Mouse (Mus musculus): ENCODE measurements around the gene Tjap1. TPM values are rescaled to one million over a fixed set of nuclear protein-coding genes. Genes with fewer than 3 reads are reported as not detected.

Gene Tjap1
- polyA plus RNA-seq, 1 experiment from 2014 or later: 58.8 TPM

DNA sequence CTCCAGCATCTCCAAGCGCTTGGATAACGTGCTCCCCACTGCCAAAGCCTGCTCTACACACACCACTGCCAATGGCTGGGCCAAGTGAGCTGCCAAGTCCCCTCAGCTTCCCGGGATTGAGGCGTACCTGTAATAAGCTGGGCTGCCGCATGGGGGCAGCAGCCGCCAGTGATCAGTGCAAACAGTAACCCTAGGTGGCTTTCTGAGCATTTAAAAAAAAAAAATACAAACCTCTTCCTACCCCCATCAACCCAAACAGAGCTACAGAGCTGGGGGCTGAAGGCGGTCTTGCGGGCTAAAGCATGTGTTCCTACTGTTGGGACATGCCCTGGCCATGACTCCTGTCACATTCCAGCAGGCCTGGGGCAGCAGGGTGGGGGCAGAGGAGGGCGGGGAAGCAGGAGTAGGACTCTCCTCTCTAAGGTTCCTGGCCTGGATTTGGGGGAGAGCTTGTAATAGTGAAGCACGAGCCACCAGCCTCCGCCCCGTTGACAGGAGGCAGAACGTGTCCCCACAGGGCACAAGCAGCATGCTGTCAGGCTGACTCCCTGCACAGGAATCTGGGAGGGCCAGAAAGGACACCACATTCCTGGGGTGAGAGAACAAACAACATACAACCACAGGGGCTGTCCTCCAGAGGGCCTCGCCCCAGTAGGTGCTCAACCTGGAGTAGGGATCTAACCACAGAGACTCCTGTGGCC is 16.8 kb downstream of the Tjap1 start:
- ATAC-seq (ENCODE audit: low FRiP score, low read depth): 0 out of 2 replicates have a peak, but pooled peaks have one; percentile 27
- Histone ChIP-seq H3K4me1 (no peaks in the 10 kb centered on the region), H3K4me3 (no peak overlapping the region), H3K9me3 (no peaks in the 10 kb centered on the region), H3K27ac (replicated peaks) (no peak overlapping the region), H3K36me3 (peaks cover 83% of the 10 kb centered on the region), H3K4me2 (replicated peaks) (no peak overlapping the region), H3K9ac (replicated peaks) (no peak overlapping the region), H3K27me3 (no peaks in the 10 kb centered on the region)
- 26% methylated on average over 14 of the region's 14 CpGs for WGBS

DNA sequence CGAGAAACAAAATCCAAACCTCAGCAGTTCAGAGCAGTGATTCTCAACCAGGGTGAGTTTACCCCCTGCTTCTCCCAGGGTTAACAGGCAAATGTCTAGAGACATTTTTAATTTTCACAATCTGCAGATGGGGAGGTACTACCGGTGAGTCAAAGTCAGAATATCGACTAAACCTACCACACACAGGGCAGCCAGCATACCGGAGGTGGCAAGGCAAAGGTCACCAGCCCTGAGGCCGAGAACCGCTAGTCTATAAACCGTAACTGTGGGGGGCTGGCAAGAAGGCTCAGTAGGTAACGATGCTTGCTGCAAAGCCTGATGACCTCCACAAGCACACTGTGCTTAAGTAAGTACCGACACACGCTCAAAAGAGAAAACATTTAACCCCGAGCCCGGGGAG is 17.3 kb downstream of the Tjap1 start:
- WGBS: 87% methylated on average over 12 of the region's 12 CpGs
- peaks cover 83% of the 10 kb centered on the region for H3K36me3 ChIP-seq
- no peak overlapping the region for H3K9ac ChIP-seq (replicated peaks)
- no peak overlapping the region for H3K4me2 ChIP-seq (replicated peaks)
- no peaks in the 10 kb centered on the region for H3K27me3 ChIP-seq
- H3K4me3 ChIP-seq: no peak overlapping the region
- no peaks in the 10 kb centered on the region for H3K9me3 ChIP-seq
- no peak overlapping the region for H3K27ac ChIP-seq (replicated peaks)
- no peaks in the 10 kb centered on the region for H3K4me1 ChIP-seq
- ATAC-seq (ENCODE audit: low FRiP score, low read depth): no peak

GRCm38 (mm10) chr17:46262201-46262694 is 20.6 kb downstream of the Tjap1 start:
- no peak overlapping the region for H3K4me3 ChIP-seq
- 89% methylated on average over 5 of the region's 5 CpGs for WGBS
- H3K4me2 ChIP-seq (replicated peaks): no peak overlapping the region
- H3K9me3 ChIP-seq: no peaks in the 10 kb centered on the region
- H3K9ac ChIP-seq (replicated peaks): no peak overlapping the region
- H3K36me3 ChIP-seq: peaks cover 84% of the 10 kb centered on the region
- no peak for ATAC-seq (ENCODE audit: low FRiP score, low read depth)
- no peaks in the 10 kb centered on the region for H3K4me1 ChIP-seq
- H3K27ac ChIP-seq (replicated peaks): no peak overlapping the region
- H3K27me3 ChIP-seq: no peaks in the 10 kb centered on the region

DNA sequence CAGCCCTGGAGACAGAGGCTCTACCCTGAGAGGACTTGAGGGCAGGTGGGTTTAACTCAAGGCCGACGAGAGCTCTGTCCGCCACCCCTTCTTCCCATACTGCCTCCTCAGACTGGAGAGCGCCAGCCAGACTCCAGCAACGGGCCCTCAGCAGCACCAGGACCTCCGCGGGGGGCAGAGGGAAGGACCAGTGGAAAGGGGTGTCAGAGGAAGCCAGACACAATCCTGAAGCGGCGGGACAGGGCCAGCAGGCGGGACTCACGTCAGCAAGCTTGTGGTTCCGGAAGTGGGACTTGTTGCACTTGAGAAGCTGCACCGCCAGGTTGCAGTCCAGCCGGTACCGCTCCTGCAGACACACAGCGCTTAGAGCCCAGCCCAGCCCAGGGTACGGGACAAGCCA is 23.2 kb downstream of the Tjap1 start:
- Histone ChIP-seq H3K9ac (replicated peaks) (no peak overlapping the region), H3K4me2 (replicated peaks) (no peak overlapping the region), H3K4me3 (no peak overlapping the region), H3K9me3 (no peaks in the 10 kb centered on the region), H3K4me1 (peaks cover 9% of the 10 kb centered on the region), H3K36me3 (peaks cover 79% of the 10 kb centered on the region), H3K27me3 (peaks cover 17% of the 10 kb centered on the region), H3K27ac (replicated peaks) (no peak overlapping the region)
- ATAC-seq (ENCODE audit: low FRiP score, low read depth): no peak
- 92% methylated on average over 17 of the region's 17 CpGs for WGBS

DNA sequence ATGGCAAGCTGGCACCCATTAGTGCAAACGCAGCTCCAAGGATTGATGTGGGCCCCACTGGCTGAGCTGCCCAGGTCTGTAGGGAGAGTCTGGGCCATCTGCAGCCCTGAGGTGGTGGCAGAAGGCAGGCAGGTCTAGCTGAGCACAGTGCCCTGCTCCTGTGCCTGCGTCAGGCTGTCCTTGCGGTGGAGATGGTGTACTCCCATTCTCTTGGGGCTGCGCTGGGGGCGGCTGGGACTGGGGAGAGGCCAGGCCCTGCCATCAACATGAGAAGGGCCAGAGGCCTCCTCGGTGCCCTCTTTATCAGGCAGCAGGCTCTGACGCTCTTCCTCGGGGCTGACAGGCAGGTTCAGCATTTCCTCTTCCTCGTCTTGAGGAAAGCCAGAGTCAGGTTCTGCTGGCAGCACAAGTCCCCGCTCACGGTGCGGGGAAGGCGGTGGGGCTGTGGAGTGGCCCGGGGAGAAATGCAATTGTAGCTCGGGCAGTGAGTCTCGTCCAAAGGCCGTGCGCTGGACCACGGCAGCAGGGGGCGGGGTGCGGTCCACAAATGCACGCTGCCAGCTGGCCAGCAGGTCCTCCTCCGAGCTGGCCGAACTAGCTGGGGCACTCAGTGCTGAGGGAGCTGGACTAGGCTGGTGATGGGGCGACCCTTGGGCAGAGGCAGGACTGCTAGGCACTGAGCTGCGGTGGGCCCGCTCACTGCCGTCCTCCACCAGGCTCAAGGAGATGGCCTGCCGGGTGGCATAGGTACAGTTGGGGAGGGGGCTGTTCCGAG is 24.4 kb downstream of the Tjap1 start:
- Histone ChIP-seq H3K4me2 (replicated peaks) (no peak overlapping the region), H3K4me1 (peaks cover 15% of the 10 kb centered on the region), H3K36me3 (peaks cover 67% of the 10 kb centered on the region), H3K27me3 (peaks cover 21% of the 10 kb centered on the region), H3K4me3 (no peak overlapping the region), H3K9ac (replicated peaks) (no peak overlapping the region), H3K9me3 (no peaks in the 10 kb centered on the region), H3K27ac (replicated peaks) (no peak overlapping the region)
- WGBS: 89% methylated on average over 30 of the region's 30 CpGs
- ATAC-seq (ENCODE audit: low FRiP score, low read depth): no peak

DNA sequence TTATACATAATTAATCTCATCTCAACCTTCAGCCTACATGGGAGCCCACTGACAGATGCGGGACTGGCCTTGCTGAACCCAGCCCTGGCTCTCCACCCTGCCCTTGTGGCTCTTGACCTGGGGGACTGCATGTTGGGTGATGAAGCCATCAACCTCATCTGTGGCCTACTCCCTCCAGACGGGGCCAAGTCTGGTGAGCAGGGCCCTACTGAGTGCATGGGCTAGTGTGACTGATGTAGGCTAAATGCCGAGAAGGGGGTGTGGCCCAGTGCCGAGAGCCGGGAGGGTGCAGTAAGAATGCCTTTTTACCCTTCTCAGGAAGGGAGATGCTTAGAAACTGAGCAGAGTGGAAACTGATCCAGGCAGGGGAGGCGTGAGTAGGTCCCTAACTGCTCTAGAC is 27.7 kb downstream of the Tjap1 start:
- Histone ChIP-seq H3K4me2 (replicated peaks) (peak overlapping the region; percentile 98), H3K4me3 (peak overlapping the region; percentile 76), H3K9me3 (no peaks in the 10 kb centered on the region), H3K36me3 (peaks cover 55% of the 10 kb centered on the region), H3K4me1 (peaks cover 20% of the 10 kb centered on the region), H3K9ac (replicated peaks) (peak overlapping the region; percentile 20; the same call in 1 of the 2 replicates), H3K27me3 (peaks cover 21% of the 10 kb centered on the region), H3K27ac (replicated peaks) (no peak overlapping the region)
- ATAC-seq (ENCODE audit: low FRiP score, low read depth): no peak
- 32% methylated on average over 6 of the region's 6 CpGs for WGBS

DNA sequence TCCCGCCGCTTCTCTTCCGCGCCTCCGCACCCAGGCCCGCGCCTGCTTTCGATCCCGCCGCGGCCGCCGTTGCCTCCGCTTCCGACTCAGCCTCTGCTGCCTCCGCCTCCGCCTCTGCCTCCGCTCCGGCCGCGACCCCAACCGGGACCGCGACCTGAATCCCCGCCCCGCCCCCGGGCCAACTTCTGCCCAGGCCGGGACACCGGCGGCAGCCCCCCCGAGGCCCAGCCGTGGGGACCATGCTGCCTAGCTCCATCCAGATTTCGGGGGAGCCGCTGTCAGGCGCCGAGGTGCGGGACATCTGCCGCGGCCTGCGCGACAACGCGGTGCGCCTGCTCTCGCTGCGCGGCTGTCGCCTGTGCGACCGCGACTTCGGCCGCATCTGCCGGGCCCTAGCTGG is 28.7 kb downstream of the Tjap1 start:
- WGBS: under 1% methylated on average over 44 of the region's 54 CpGs
- Histone ChIP-seq H3K9me3 (no peaks in the 10 kb centered on the region), H3K4me1 (peaks cover 23% of the 10 kb centered on the region), H3K36me3 (peaks cover 53% of the 10 kb centered on the region), H3K9ac (replicated peaks) (peak overlapping the region; percentile 75), H3K4me2 (replicated peaks) (peak overlapping the region; percentile 98), H3K4me3 (peak overlapping the region; percentile 76), H3K27ac (replicated peaks) (peak overlapping the region; percentile 69; the same call in 1 of the 2 replicates), H3K27me3 (peaks cover 21% of the 10 kb centered on the region)
- peak; percentile 45; the same call in 1 of the 2 replicates for ATAC-seq (ENCODE audit: low FRiP score, low read depth)

GRCm38 (mm10) chr17:46253452-46254084 is 29.3 kb downstream of the Tjap1 start, which contains the start of gene Lrrc73:
Lrrc73 (plus strand) TSS chr17:46253531.
- Histone ChIP-seq H3K27ac (replicated peaks) (peak within 1 kb of the TSS; percentile 69; the same call in 1 of the 2 replicates), H3K9ac (replicated peaks) (peak within 1 kb of the TSS; percentile 75), H3K4me3 (peak within 1 kb of the TSS; percentile 76), H3K4me1 (peaks cover 28% of the 10 kb centered on the region), H3K9me3 (no peaks in the 10 kb centered on the region), H3K4me2 (replicated peaks) (peak within 1 kb of the TSS; percentile 98), H3K36me3 (peaks cover 50% of the 10 kb centered on the region), H3K27me3 (peaks cover 21% of the 10 kb centered on the region)
- peak; percentile 84 for ATAC-seq (ENCODE audit: low FRiP score, low read depth)
- 2% methylated on average over 42 of the region's 48 CpGs for WGBS

DNA sequence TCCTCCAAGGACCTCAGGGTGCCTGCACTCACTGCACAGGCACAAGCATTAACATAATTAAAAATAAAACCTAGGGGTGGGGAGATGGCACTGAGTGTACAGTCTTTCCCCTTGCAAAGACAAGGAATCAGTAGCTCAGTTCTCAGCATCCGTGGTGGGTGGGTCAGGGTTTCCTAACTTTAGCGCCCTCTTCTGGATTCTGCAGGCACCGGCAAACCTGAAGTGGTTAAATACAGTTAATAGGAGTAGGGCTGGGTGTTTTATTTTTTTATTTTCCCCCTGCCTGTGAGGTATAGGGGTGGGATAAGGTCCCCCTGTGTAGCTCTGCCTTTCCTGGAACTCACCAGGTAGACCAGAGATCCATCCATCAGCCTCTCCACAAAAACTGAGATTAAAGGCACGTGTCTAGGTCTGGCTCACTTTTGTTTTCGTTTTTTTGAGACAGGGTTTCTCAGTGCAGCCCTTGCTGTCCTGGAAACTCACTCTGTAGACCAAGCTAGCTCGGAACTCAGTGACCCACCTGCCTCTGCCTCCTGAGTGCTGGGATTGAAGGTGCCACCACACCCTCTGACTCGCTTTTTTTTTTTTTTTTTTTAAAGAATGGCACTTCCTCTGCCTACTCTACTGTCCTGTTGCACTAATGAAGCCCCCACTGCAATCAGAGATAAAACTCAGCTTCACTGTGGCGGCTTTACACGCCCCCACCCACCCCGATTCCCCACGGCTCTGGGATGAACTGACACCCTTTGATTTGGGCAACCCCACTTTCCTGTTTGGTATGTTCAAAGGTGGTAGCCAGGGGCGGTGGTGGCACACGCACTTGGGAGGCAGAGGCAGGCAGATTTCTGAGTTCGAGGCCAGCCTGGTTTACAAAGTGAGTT is 30.0 kb downstream of the Tjap1 start:
- H3K9ac ChIP-seq (replicated peaks): no peak overlapping the region; the same call in 1 of the 2 replicates
- ATAC-seq (ENCODE audit: low FRiP score, low read depth): no peak
- H3K4me2 ChIP-seq (replicated peaks): peak overlapping the region; percentile 98
- H3K27me3 ChIP-seq: peaks cover 21% of the 10 kb centered on the region
- no peak overlapping the region for H3K27ac ChIP-seq (replicated peaks)
- peaks cover 44% of the 10 kb centered on the region for H3K36me3 ChIP-seq
- H3K4me1 ChIP-seq: peaks cover 29% of the 10 kb centered on the region
- peak overlapping the region; percentile 76; the same call in 1 of the 2 replicates for H3K4me3 ChIP-seq
- H3K9me3 ChIP-seq: no peaks in the 10 kb centered on the region
- WGBS: 54% methylated on average over 14 of the region's 14 CpGs

- peaks cover 17% of the 10 kb centered on the region for H3K27me3 ChIP-seq
- H3K9ac ChIP-seq (replicated peaks): no peak overlapping the region
- H3K9me3 ChIP-seq: no peaks in the 10 kb centered on the region
- H3K4me3 ChIP-seq: no peak overlapping the region
- WGBS: 87% methylated on average over 7 of the region's 7 CpGs
- H3K4me2 ChIP-seq (replicated peaks): no peak overlapping the region
- no peak overlapping the region for H3K27ac ChIP-seq (replicated peaks)
- peaks cover 39% of the 10 kb centered on the region for H3K4me1 ChIP-seq
- peaks cover 34% of the 10 kb centered on the region for H3K36me3 ChIP-seq
- no peak for ATAC-seq (ENCODE audit: low FRiP score, low read depth)
These were observed 31.7 kb downstream of the Tjap1 start for GRCm38 (mm10) chr17:46251174-46251573.

DNA sequence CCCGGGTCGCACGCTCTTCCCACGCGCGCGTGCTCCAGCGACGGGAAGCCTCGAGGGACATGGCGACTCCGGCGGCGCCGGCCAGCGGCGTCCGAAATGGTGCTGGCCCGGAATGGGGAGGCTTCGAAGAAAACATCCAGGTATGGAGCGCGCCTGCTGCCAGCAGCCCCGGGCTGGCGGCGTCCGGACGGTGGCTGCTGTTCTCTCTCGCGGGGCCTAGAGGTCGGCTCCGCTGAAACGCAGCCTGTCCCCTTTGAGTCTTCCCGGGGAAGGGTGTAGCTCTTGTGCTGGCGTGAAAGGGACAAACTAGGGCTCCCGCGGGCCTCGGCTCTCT is 34.7 kb downstream of the Tjap1 start:
- Histone ChIP-seq H3K4me1 (peaks cover 21% of the 10 kb centered on the region), H3K36me3 (peaks cover 64% of the 10 kb centered on the region), H3K27me3 (no peaks in the 10 kb centered on the region), H3K9ac (replicated peaks) (peak overlapping the region; percentile 97), H3K27ac (replicated peaks) (peak overlapping the region; percentile 77), H3K4me2 (replicated peaks) (peak overlapping the region; percentile 95), H3K9me3 (no peaks in the 10 kb centered on the region), H3K4me3 (peak overlapping the region; percentile 95)
- ATAC-seq (ENCODE audit: low FRiP score, low read depth): no peak
- under 1% methylated on average over 37 of the region's 37 CpGs for WGBS
